Mouse (Mus musculus) right cerebral cortex, postnatal 25 days (tissue): ENCODE data around the gene Bola1.
"Not testable (repeated sequence)": the region's sequence is repeated elsewhere in the genome, so short reads cannot be mapped to it uniquely, and the experiment has no call there.

Source experiments
- DNase-seq: peaks from one replicate; pipeline ENCODE4 v3.0.0; 2022

Bola1 gene

GRCm38 (mm10) chr3:96246427-96246856, 26.9 kb upstream of the Bola1 start, which contains the start of gene Hist2h3c1:
TSS of gene Hist2h3c1 (plus strand) at chr3:96246685.
- not testable (repeated sequence) for DNase-seq

- DNase-seq = not testable (repeated sequence)
These were observed 26.5 kb upstream of the Bola1 start for GRCm38 (mm10) chr3:96246018-96246417.

DNA sequence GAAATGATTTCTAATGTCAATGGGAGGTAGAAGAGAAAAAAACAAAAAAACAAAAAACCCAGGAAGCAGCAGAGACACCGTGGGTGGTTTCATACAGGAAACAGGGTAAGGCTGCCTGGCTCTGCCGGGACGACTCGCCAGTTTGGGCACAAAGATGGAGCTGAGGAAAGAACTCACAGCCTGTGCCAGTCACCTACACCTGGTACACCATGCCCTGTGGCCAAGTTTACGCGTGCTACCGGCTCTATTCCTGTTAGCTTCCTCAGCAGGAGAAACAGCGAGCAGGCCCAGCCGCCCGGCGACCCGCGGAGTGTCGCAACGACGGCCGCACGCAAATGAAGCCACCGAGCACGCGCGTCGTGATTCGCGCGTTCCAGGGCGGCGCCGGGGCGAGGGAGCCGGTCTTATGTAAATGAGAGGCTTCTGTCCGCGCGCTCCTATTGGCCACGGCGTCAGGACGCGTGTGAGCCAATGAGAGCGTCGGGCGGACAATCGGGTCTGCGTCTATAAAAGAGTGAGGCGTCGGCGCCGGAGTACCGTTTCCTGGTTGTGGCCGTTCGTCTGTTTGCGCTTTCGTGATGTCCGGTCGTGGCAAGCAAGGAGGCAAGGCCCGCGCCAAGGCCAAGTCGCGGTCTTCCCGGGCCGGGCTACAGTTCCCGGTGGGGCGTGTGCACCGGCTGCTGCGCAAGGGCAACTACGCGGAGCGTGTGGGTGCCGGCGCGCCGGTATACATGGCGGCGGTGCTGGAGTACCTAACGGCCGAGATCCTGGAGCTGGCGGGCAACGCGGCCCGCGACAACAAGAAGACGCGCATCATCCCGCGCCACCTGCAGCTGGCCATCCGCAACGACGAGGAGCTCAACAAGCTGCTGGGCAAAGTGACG, 25.7 kb upstream of the Bola1 start, which contains the start of gene Hist2h2aa1:
TSS of gene Hist2h2aa1 (plus strand) at position 495 of the 884 bp plus-strand sequence.
- DNase-seq = peak; percentile 87

GRCm38 (mm10) chr3:96243921-96244572, 24.5 kb upstream of the Bola1 start:
- DNase-seq = no peak

- DNase-seq = no peak
These were observed 21.3 kb upstream of the Bola1 start for GRCm38 (mm10) chr3:96240799-96241197.

- DNase-seq = peak; percentile 95
These were observed 20.7 kb upstream of the Bola1 start, which contains the start of gene Hist2h2aa2 for GRCm38 (mm10) chr3:96239949-96240798. TSS of gene Hist2h2aa2 (minus strand) at chr3:96240276.

DNA sequence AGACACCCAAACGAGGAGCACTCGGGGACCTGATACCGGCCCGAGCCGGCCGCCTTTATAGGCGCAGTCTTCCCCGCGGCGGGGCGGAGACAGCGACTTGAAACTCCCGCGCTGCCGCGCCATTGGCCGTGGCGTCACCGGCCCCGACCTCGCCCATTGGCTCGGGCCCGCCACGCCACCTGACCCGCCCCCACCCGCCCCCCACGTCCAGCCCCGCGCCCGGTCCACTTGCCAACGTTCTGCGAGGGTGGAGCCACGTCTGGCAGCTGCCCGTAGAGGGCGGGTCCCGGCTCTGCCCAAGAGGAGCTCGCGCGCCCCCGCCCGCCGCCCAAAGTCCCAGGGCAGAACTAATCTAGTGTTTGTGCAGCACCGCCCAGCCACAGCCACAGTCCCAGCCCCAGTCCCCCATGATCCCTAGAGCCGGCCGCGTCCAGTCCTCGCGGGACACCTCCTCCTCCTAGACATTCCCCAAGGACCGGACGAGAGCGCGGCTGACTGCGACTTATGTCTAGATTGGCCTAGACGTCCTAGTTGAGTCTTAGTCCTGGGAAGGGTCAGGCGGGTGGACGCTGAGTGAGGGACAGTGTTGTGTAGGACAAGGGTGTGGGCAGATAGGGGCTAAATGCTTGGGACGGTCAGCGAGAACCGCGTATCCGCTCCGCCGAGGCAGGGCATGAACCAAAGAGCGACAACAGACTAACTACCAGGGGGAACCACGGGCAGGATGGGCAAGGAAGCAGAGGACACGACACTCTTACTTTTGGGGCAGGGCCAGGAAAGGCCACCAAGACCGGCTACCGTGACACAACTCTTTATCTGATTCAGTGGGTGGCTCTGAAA, 19.7 kb upstream of the Bola1 start, which contains the start of gene Hist2h3c2:
TSS of gene Hist2h3c2 (minus strand) at position 174 of the 840 bp plus-strand sequence.
- DNase-seq = peak; percentile 66

DNA sequence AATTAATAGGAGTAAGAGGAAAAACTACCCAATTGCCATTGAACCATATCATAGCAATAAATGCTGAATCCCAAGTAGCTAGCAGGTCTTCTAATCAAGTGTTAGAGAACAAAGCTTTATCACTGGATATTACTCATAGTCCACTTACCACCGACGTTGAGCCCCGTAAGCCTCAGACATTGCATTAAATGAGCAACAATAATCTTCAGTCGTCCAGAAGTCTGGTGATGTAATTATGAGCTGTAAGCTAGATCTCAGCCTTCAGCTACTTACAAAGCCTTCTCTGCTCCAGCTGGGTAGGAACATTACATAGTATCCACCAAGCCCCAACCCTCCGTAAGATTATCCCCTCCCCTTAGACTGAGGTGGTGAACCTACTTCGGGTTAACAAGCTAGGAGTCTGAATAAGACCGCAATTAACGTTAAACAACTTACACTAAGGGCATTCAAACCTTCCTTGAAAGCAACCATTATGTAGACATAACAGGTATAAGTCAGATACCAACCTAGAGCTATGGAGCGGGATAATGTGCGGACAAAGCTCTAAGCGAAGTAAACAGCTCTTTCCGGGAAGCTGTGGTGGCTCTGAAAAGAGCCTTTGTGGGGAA, 18.5 kb upstream of the Bola1 start:
- DNase-seq = no peak

DNA sequence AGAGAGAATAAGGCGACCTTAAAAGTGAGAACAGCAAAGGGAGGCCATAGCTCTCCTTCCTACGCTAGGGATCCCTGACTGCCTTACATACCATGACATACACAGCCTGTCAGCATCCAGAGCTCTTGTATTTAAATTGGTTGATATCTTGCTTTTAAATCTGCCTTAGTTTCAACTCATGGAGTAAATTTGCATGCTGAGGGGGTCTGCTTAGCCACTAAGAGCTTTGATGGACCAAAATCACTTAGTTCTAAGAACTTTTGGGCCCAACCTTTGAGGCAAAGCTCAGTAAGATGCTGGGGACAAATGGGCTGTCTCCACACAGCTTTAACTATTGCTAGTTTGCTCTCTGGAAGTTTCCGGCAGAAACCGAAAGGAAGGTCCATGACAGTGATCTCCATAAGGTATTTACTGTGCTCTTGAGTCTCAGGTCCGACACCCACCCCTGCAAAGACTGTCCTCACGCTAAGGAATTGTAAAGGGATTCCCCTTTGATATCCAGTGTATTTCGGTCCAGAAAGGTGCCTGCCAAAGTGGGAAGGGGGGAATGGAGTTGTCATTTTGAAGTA, 17.9 kb upstream of the Bola1 start:
- DNase-seq = no peak

GRCm38 (mm10) chr3:96236834-96237334, 17.4 kb upstream of the Bola1 start:
- DNase-seq = no peak

GRCm38 (mm10) chr3:96235836-96236235, 16.3 kb upstream of the Bola1 start:
- no peak for DNase-seq

DNA sequence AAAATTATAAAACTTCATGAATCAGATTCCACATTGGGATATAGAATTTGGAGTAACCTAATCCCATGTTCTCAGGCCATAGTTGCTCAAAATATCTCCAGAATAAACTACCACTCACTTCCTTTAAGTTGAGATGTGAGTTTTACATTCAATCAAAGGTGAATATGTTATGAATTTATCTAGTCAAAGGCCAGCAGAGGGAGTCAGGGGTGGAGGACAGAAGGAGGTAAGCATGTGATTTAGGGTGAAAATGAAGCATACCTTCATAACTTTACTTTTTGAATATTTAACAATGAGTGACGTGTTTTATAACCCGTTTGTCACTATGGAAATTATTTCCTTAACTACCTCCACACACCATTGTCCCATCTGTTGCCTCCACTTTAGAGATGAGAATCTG, 15.4 kb upstream of the Bola1 start:
- DNase-seq = no peak

DNA sequence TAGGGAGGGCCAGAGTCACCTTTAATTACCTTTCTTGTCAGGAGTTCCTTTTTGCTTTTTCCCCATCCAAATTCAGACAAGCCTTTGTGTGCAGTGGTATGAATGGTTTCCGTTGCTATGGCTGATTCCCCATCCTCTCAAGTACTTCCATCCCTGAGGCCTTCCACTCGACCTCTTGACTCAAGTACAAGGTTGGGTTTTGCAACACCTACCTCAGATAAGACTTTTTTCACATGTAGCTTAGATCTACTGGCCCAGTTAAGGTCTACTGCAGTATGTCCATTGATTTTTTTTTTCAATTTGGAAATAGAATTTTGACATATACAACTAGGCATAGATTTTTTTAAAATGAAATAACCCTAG, 12.2 kb upstream of the Bola1 start:
- DNase-seq = no peak

DNA sequence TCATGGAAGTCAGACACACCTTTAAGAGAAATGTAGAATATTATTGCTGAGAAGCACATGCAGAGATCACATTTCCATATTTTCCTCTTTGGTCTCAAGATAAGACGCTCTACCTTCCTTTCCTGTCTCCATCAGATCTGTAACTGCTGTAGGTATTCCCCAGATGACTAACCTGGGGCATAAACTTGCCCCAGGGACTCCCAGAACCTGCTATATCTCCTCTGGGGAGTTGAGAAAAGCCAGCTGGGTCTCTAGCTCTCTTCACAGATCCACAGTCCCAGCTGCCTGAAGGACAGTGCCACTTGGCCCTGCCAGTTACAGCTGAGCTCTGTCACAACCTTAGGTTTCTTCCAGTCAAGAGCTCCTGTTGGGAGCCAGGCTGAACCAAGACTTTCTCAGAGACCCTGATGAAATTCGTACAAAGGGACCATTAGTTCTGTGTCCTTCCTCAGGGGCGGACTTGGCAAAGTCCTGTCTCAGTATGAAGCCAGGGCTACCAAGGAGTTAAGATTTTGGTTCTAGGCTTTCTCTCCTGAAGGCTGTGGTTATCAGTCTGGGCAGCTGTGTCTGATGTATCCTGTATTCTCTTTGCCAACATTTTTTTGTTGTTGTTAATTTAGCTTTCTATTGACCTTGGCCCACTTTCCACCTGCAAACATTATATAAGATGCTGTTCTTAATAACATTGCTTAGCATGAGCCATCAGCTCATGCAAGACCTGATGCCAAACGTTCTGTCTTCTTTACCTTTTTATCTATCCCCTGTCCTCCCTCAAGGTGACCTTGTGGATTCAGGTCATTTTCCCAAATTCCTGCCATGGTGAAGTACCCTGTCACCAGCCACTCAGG, 11.6 kb upstream of the Bola1 start:
- no peak for DNase-seq

- no peak for DNase-seq
These were observed 10.9 kb upstream of the Bola1 start for GRCm38 (mm10) chr3:96230404-96230803.

GRCm38 (mm10) chr3:96228828-96229227, 9.3 kb upstream of the Bola1 start:
- no peak for DNase-seq

GRCm38 (mm10) chr3:96226695-96227648, 7.5 kb upstream of the Bola1 start:
- DNase-seq = no peak

DNA sequence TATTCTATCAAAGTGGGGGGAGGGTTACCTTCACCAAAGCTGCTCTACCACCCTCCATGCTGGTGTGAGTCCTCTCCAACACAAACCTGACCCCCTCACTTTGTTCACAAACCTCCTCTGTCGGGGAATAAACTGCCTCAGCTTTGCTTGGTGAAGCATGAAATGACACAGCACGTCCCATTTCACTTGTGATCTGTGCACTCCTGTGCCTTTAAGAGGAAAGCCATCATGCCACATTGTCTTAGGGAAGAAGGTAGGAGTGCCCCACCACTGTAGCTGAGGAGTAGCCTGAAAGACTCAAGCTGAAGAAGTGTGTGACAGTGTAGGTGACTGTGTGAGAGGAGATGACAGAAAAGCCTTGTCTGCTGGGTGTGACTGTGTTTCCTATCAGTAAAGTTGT, 5.9 kb upstream of the Bola1 start:
- DNase-seq = no peak

DNA sequence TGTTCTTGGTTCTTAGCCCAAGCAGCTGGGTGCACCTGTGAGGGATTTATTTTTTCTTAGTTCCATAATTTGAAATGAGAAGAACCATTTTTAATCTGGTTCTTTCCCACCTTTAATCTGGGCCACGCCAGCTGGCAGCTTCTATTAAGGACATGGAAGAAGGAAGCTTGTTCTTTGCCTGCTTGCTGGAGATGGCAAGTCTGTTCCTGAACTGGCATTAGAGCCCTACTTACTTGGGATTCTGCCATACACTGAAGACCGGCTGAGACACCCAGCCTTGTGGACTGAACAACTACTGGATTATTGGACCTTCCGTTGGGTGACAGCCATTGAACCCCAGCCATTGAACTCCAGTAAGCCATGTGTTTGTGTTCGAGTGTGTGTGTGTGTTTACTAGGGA, 3.3 kb upstream of the Bola1 start:
- no peak for DNase-seq
